In genomic region chr9:68351466-68351865, GRCm38 (mm10) we compare ENCODE assay signal across 14 mouse cellular contexts.
DNase-seq lines count a peak whose midpoint lies in the region.
"Had no signal": no experiment of that assay in that cellular context is flagged by ENCODE, and none has a peak within 500 bp of the region (broad histone marks: within the 10 kb centered on the region; RNA-seq: fewer than 3 reads in every experiment).

No protein-coding gene starts in this region.

- peak; percentile 56 for DNase-seq in gastrocnemius, adult 18-20 months (ENCODE audit: low spot score)
- DNase-seq in gastrocnemius, postnatal 14 days = no peak
- peak; percentile 57 to 58 for DNase-seq in heart, postnatal 10 days
- no peak for DNase-seq in heart, adult 8-10 months (ENCODE audit: low spot score)
- DNase-seq in gastrocnemius, adult 8-10 months (ENCODE audit: low spot score in 2 of 2) = peak; percentile 24 to 53
- DNase-seq in heart, postnatal 4 days = peak; percentile 33
- no peak for DNase-seq in lung, postnatal 10 days
- DNase-seq: adrenal gland, adult 8-10 months; cerebellum, adult 9-10 months; cerebellum, postnatal 36 days; kidney, adult 2 months; kidney, postnatal 36 days; lung, embryonic 14.5 days; thymus, postnatal 4 days had no signal

- intact Hi-C loops in gastrocnemius, postnatal 14 days (cut with DNase I; ENCODE audit: low total_unique reads) = no loop called here
- intact Hi-C loops in heart, postnatal 10 days (cut with DNase I) = loop anchor here (10.0 kb wide), 1 partner anchor 337 kb away; no protein-coding TSS in a partner anchor

Comparison
In these comparisons a context has a peak if more than half of its experiments do, and no peak if none do; other contexts are left out.
1. DNase-seq: peak in gastrocnemius, adult 18-20 months (single experiment), heart, postnatal 10 days (2 of 2), gastrocnemius, adult 8-10 months (2 of 2) and heart, postnatal 4 days (single experiment); none in gastrocnemius, postnatal 14 days (single experiment), heart, adult 8-10 months (single experiment) and lung, postnatal 10 days (single experiment).